Mouse (Mus musculus): ENCODE results near the gene Zfp184.

- TF ChIP-seq CTCF (IDR thresholded peaks at IDR 0.05; ENCODE audit: borderline replicate concordance, extremely low read depth, insufficient read depth, insufficient read length) (no peak), POLR2A (IDR thresholded peaks at IDR 0.05; ENCODE audit: borderline replicate concordance, extremely low read depth, insufficient read depth, insufficient read length, poor library complexity, severe bottlenecking) (no peak)
Measured at GRCm38 (mm10) chr13:21897245-21897634, 47.7 kb upstream of the Zfp184 start.
